Mouse (Mus musculus) cerebellum, adult 2 months (tissue): ENCODE measurements at regions not wholly inside any gene's neighbourhood (a gene's known extent, or its start where the extent isn't known, plus 50 kb on each side); places are given as distances from the start of the nearest gene placed in this dataset.
A peak's percentile ranks its signal among the peaks of the same experiment; 100 is the strongest.

Source experiments
- DNase-seq, 2 experiments: peaks; one replicate each; pipeline ENCODE4 v3.0.0; 2021
- H3K27ac ChIP-seq: fragments of 200-500 bp; 2 replicates; pipeline ENCODE4 v1.5.1; 2012; ENCODE audit warnings: low read length, control low read depth, inconsistent platforms; ENCODE audit not compliant: insufficient read depth
- H3K27me3 ChIP-seq: fragments of 200-500 bp; 2 replicates; pipeline ENCODE4 v1.6.1; 2012; ENCODE audit warnings: inconsistent platforms, mild to moderate bottlenecking, low read length, moderate library complexity; ENCODE audit not compliant: control insufficient read depth, insufficient read depth
- H3K4me1 ChIP-seq: fragments of 200-500 bp; 2 replicates; pipeline ENCODE4 v1.6.1; 2011; ENCODE audit warnings: low read length; ENCODE audit not compliant: control insufficient read depth, insufficient read depth
- H3K4me3 ChIP-seq: fragments of 200-500 bp; replicated peaks from 2 replicates; pipeline ENCODE3; 2011; ENCODE audit warnings: mild to moderate bottlenecking, low read depth, low read length, control low read depth; ENCODE audit not compliant: insufficient read depth
- CTCF ChIP-seq: fragments of 200-500 bp; IDR thresholded peaks from 2 replicates; pipeline ENCODE4 v1.5.1; 2011; ENCODE audit warnings: low read depth, mild to moderate bottlenecking, control low read depth, low read length, moderate library complexity, borderline replicate concordance; ENCODE audit not compliant: insufficient read depth
- POLR2A ChIP-seq: fragments of 200-500 bp; IDR thresholded peaks from 2 replicates; pipeline ENCODE4 v1.6.1; 2011; ENCODE audit warnings: low read length, control low read depth, borderline replicate concordance; ENCODE audit not compliant: insufficient read depth
- WGBS: fragments of 180-500 bp; shearing (Covaris S2); methylation state at CpG from one replicate; pipeline ENCODE4 v1.1.7; 2018; 5-methylcytosine and 5-hydroxymethylcytosine counted together

DNA sequence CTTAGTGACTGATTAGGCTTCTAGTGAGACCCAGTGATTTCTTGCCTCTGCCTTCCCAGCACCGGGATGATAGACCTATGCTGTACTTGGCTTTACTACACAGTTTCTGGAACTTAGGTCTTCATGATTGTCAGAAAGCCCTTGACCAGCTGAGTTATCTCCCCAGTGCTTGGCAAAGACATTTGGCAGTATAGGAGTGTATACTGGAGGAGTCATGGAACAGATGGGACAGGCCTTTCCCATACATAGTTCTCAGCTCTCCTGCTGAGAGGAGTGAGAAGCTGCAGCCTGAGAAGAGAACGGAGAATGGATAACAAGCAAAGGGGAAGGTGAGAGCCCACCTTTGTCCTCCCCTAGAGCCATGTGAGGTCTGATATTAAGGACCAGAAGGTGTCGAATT, 230.6 kb upstream of the F930015N05Rik start:
- Histone ChIP-seq H3K27me3 (no peaks in the 10 kb centered on the region), H3K4me3 (no peak overlapping the region), H3K27ac (no peak overlapping the region), H3K4me1 (no peaks in the 10 kb centered on the region)
- WGBS, result 40% methylated on average over 3 of the region's 3 CpGs
- DNase-seq, result peak in 1 of 2 experiments; percentile 1
- no peak for TF ChIP-seq CTCF
- TF ChIP-seq POLR2A, result no peak

DNA sequence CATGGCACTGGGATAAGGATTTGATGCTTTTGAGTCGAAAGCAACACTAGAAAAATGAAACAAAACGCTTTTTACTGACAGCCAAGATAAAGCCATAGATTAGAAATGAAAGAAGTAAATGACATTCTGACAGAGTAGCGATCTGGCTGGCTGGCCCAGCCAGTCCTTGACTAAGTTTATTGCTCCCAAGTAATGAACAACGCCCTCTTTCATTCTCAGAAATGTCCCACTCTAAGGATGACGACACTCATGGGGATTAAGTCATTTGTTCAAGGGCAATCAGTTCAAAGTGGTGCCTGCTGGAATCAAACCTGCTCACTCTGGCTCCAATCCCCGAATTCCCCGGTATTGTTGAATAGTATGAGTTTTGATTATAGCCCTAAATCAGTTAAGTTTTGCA, 231.1 kb upstream of the F930015N05Rik start:
- TF ChIP-seq CTCF, result no peak
- no peak for TF ChIP-seq POLR2A
- DNase-seq, result no peak
- Histone ChIP-seq H3K27ac (no peak overlapping the region), H3K4me1 (no peaks in the 10 kb centered on the region), H3K27me3 (no peaks in the 10 kb centered on the region), H3K4me3 (no peak overlapping the region)
- 52% methylated on average over 7 of the region's 7 CpGs for WGBS

DNA sequence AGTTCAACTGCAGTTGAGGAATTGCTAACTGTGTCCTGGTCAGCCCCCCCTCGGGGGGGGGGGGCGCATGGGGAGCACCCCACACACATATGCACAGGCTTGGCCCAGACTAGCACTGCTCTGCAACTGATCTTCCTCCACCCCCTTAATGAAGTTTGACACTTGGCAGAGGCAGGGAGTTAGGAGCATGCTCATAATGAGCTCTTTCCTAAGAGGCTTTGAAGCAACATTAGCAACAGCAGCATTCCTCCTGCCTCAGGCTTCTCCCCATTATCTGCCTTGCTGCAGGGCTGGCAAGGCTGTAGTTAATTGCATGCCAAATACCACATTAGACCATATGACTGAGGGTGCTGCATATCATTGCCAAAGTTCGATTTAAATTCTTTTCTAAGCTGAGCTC, 235.4 kb upstream of the F930015N05Rik start:
- H3K27ac ChIP-seq, result no peak overlapping the region
- DNase-seq, result no peak
- 9% methylated on average over 3 of the region's 3 CpGs for WGBS
- no peaks in the 10 kb centered on the region for H3K27me3 ChIP-seq
- H3K4me1 ChIP-seq, result no peaks in the 10 kb centered on the region
- TF ChIP-seq CTCF (no peak), POLR2A (no peak)
- no peak overlapping the region for H3K4me3 ChIP-seq

DNA sequence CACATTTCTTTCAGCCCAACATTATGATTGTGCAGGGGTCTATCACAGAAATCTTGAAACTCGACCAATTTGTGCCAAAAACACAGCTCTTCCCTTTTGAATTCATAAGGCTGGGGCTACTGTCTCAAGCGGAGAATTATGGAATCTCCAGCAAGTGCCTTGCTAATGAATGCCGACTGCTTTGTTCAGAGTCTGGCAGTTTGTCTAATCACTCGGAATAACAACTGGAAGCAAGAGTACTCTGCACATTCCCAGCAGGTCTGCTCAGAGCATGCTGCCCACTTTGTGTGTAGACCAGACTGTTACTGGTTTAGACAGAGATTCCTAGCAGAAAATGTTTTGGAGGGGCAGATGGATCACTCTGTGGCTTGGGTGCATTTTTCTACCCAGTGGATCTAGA, 237.1 kb upstream of the F930015N05Rik start:
- 40% methylated on average over 4 of the region's 4 CpGs for WGBS
- TF ChIP-seq CTCF, result no peak
- no peak for TF ChIP-seq POLR2A
- Histone ChIP-seq H3K4me1 (no peaks in the 10 kb centered on the region), H3K27ac (no peak overlapping the region), H3K4me3 (no peak overlapping the region), H3K27me3 (no peaks in the 10 kb centered on the region)
- no peak for DNase-seq

DNA sequence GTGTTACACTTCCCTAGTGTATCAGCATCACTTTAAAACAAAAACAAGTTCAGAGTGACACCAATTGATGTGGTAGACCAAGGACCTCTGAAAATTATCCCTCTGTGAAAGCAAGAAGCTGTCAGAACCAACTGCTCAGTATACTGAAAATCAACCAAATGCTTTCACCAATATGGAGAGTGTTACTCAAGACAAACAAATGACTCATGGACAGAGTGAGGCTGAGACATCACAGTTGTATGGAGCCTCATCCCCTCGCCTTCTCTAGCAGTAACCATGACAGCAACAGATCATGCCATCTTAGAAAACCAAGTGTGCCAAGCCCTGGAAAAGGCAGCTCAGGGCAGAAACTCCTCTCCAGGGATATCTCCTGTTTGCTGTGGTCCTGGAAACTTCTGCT, 267.3 kb upstream of the F930015N05Rik start:
- H3K27me3 ChIP-seq, result no peaks in the 10 kb centered on the region
- WGBS, result 27% methylated on average over 1 of the region's 1 CpGs
- H3K4me1 ChIP-seq, result no peaks in the 10 kb centered on the region
- no peak for DNase-seq
- no peak overlapping the region for H3K4me3 ChIP-seq
- no peak for TF ChIP-seq CTCF
- TF ChIP-seq POLR2A, result no peak
- no peak overlapping the region for H3K27ac ChIP-seq

DNA sequence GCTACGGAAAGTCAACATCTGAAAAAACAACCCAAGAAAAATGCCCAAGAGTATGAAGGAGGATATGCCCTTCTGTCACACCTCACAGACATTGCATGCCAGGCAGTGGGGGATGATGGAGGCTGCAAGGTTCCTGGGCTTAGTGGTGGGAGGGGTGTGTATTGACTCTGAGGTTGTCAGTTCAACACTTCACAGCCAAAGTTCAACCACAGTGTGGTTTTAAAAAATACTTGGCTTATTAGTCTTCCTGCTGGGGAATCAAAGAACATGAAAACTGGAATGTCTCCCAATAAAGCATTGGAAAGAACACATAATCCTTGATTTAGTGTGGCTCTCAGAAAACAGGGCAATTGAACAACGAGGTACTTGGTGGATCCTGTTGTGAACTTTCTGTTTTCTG, 267.0 kb upstream of the Elac2 start:
- no peaks in the 10 kb centered on the region; the same call in 1 of the 2 replicates for H3K27me3 ChIP-seq
- no peak for TF ChIP-seq CTCF
- no peak for TF ChIP-seq POLR2A
- H3K27ac ChIP-seq, result no peak overlapping the region
- 79% methylated on average over 2 of the region's 2 CpGs for WGBS
- no peak for DNase-seq
- no peak overlapping the region for H3K4me3 ChIP-seq
- no peaks in the 10 kb centered on the region for H3K4me1 ChIP-seq

DNA sequence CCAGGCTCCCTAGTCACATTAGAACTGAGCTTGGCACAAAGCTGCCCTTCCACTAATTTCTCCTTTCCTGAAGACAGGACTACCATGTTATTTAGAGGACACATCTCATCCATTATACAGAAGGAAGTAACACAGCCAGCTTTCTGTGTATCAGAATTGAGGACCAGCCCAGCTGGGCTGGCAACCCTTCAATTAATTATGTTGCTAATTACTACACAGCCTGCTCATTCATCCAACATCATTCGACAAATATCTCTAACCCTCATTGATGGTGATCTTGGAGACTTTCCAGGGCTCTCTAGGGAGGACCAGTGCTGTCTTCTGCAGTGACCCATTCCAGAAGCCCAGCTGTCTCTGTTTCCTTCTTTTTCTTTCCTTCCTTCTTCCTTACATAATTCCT, 263.7 kb upstream of the Elac2 start:
- H3K27me3 ChIP-seq, result no peaks in the 10 kb centered on the region; the same call in 1 of the 2 replicates
- 12% methylated on average over 1 of the region's 1 CpGs for WGBS
- no peak overlapping the region for H3K4me3 ChIP-seq
- no peaks in the 10 kb centered on the region for H3K4me1 ChIP-seq
- TF ChIP-seq POLR2A (no peak), CTCF (no peak)
- DNase-seq, result no peak
- no peak overlapping the region for H3K27ac ChIP-seq

DNA sequence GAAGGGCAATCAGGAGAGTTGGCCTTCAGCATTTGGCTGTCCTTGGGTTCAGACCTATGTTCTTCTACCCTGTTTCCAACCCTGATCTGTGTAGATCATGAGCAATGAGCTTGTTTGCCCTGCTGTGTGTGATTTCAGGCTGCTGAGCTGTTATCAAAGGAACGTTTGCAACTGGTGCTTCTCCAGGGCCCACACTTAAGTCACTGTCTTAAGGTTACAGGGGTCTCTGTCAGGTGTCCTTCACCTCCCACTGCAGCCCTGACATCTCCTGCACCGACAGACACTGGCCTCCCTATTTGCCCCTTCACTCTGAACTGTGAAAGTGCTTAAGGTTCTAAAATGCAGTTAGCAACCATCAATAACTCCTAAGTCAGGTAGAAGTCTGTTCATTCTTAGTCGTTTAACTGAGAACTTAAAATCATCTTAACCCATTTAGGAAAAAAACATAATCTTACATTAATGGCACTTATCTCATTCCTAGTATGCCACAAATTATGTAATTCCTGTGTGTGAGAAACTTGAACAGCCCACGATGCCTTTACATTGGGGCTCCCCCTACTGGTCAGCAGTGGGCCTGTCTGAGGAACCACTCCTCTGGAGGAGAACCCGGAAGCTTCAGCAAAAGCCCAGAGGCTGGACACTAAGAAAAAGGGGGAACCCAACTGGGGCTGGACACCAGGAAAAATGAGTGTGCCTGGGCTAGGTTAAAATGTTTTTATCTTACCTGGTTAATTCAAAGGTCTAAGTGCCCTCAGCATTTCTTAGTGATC, 260.3 kb upstream of the Elac2 start:
- WGBS, result 12% methylated on average over 5 of the region's 5 CpGs
- no peak overlapping the region for H3K27ac ChIP-seq
- TF ChIP-seq CTCF (peak; percentile 75), POLR2A (no peak)
- no peaks in the 10 kb centered on the region; the same call in 1 of the 2 replicates for H3K27me3 ChIP-seq
- peak; percentile 45 to 63 for DNase-seq
- H3K4me3 ChIP-seq, result no peak overlapping the region
- no peaks in the 10 kb centered on the region for H3K4me1 ChIP-seq
